Mouse (Mus musculus) testis, postnatal 10 days (tissue): ENCODE measurements around the gene Ly75.

Experiments
- DNase-seq: peaks from one replicate; pipeline ENCODE4 v3.0.0; 2021; ENCODE audit warnings: low spot score

The Ly75 gene

DNA sequence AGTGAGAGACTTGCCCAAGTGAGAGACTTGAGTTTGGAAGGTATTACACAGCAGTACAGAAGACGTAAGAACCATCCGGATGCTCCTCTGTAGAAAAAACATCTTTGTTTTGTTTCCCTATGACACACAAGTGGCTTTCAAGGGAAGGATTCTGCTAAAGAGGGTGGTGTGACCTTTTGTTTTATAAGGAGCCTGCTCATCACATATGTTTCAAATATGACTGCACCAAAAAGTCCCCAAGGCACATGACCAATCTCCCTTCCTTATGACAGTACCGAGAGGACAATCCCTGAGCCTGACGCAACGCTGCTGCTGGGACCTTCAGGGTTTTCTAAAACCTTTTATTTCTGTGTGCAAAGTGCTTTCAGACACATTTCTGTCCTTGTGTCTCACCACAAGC lies 12.9 kb downstream of the Ly75 start:
- no peak for DNase-seq

DNA sequence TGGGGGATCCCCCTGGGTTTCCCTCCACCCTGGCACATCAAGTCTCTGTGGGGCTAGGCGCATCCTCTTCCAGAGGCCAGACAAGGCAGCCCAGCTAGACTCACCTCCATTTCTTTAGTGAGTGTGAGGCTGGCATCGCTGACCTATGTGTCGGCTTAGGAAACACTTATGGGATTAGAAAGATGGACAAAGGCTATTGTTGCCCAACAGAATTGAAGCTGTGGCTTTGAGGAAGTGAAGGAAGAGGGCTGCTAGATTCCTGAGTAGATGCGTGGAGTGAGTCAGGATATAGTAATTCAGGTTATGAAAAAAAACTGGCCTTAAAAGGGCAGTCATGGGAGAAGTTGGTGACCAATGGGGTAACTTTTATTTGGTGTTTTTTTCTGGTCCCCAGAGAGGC lies 13.6 kb downstream of the Ly75 start:
- no peak for DNase-seq

DNA sequence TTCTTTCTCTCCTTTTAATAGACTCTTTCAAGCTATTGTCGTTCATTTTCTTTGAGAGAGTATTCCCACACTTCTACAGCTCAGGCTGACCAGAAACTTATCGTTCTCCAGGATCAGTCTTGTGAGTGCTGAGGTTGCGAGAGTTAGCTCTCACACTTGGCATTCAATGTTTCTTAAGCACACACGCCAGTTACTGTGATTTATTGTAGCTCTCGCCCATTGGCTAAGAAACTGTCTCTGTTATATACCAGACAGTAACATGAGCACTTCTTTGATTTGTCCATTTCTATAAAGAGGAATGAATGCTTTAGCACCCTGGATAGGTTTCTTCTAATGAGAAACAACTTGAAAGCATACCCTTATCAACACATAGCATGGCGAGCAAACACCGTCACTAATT lies 15.2 kb downstream of the Ly75 start:
- DNase-seq, result peak; percentile 1

GRCm38 (mm10) chr2:60367204-60367603 lies 15.9 kb downstream of the Ly75 start:
- DNase-seq, result no peak

DNA sequence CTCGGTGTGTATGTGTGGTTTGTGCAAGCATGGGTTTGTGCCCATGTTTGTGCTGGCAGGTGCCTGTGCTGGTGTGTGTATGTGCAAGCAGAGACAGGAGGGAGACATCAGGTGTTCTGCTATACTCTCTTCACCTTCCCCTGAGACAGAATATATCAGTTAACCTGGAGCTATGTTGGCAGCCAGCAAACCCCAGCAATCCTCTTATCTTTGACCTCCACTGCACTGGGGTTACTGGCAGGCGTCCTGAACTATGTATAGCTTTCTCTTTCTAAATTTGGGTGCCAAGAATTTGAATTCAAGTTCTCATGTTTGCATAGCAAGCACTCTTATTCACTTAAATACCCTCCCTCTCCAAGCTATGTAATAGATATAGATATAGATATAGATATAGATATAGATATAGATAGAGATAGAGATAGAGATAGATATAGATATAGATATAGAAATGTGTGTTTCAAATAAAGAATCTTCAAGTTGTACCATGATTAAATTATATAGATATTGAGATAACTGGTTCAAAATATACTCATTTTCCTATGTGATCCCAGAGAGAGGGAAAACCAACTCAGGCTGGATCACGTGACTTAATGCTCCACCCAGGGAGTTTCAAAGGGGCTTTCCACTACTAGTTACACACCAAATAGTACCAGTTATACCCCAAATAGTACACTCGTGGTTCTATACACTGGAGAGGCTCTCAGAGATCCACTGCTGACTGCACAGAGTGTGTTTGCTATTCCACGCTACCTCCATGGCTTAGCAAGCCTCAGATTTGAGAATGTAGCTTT lies 17.1 kb downstream of the Ly75 start:
- DNase-seq, result peak; percentile 12

- DNase-seq, result peak; percentile 2
Measured at GRCm38 (mm10) chr2:60365138-60365775, 17.8 kb downstream of the Ly75 start.

DNA sequence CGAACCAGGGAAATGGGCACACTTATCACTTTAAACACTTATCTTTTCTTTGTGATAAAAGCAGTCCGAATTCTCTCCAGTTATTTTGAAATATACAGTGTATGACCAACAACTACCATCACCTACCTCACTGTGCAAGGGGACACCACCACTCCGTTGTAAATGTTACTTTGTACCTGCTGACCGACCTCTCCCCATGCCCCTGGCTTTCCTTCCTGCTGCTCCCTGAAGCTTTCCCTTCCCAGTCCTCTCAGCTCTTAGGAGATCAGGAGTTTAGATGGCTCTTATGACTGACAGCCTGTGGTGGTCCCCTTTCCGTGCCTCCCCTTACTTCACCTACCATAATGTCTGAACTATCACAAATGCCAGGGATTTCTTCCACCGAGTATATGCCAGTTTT lies 21.0 kb downstream of the Ly75 start:
- no peak for DNase-seq

DNA sequence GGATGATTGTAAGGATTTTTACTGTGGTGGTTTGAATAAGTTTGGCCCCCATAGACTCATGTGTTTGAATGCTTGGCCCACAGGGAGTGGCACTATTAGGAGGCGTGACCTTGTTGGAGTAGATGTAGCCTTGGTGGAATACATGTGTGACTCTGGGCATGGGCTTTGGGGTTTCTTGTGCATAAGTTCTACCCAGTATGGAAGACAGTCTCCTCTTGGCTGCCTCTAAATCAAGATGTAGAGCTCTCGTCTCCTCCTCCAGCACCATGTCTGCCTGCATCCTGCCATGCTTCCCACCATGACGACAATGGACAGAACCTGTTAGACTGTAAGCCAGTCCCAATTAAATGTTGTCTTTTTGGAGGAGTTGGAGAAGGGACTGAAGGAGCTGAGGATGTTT lies 23.3 kb downstream of the Ly75 start:
- DNase-seq, result no peak

DNA sequence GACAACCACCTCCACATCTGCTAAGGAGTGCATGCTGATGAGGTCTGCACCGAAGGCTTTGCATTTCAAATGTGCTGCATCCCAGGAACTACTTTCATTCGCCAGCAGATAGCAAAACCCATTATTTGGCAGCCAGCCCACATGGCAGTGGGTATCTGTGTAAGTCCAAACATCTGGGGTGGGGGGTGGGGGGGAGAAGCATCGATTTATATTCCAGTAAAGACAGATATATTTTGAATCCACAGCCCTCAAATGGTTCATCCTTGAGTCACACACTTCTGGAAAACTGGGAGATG lies 27.8 kb downstream of the Ly75 start:
- DNase-seq, result no peak

DNA sequence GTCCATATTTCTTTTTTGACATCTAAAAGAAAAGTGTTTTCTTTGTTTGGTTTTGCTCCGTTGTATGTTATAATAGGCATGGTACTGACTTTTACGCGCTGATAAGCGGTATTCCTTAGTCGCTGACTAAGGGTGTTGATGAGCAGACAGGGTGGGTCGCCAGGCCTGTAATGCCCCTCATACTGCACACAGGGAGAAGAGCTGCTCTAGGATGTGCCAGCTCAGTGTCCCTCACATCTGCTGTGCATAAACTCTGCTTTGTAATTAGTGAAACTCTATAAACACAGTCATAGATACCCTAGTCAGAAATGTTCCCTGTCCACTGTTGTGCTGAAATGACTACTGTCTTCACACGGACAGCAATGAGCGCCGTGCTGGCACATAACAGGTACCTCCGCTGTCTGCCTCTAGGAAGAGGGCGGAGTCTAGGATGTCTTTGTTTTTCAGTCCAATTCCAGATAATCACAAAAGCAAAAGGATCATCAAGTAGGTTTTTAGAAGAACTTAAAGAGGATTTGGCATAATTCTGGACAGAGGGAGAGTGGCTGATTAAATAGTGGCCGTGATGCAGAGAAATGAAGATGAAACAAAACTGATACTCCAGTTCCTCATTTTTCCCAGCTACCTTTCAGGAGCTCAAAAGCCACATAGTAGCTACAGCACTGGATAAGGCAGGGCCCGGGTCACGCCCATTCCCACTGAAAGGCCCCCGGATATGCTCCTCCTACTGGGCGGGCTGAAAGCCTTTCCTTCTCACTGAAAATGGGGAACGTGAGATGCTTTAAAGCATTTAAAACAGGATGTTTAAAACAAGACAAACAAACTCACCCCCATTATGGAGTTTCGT lies 28.3 kb downstream of the Ly75 start:
- no peak for DNase-seq

DNA sequence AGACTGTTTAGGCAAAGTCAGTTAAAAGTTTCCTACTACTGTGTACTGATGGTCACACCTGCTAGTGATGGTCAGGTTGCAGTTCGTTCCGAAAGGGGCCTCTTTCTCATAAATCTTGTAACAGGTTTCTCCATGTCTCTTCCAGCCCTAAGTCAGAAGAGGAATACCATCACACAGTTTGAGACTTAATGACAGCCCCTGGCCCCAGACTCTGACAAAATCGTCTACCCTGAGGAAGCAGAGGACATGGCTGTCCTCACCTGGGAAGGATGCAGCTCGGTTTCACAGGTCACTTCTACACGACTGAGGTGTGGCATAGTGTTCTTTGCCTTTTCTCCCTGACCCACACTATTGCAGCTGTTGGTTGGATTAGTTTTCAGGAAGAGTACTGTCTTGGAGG lies 30.8 kb downstream of the Ly75 start:
- no peak for DNase-seq

GRCm38 (mm10) chr2:60351781-60352180 lies 31.3 kb downstream of the Ly75 start:
- DNase-seq, result no peak

DNA sequence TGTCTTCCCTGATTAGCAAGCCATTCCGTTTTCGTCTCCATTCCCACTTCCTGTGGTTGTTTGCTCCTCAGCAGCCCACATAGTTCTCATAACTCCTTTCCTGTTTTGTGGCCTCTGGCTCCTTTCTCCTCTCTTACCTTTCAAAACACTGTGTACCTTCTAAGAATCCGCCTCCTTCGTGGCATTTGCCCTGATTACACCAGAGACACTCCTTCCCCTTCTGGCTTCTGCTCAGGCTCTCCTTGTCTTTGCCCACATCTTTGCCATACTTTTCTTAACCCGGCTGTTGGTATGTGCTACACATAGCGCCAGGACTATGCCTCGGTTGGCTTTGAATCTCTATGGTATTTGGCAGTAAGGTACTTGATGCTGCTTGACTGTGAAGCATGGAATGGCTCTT lies 35.2 kb downstream of the Ly75 start:
- no peak for DNase-seq

DNA sequence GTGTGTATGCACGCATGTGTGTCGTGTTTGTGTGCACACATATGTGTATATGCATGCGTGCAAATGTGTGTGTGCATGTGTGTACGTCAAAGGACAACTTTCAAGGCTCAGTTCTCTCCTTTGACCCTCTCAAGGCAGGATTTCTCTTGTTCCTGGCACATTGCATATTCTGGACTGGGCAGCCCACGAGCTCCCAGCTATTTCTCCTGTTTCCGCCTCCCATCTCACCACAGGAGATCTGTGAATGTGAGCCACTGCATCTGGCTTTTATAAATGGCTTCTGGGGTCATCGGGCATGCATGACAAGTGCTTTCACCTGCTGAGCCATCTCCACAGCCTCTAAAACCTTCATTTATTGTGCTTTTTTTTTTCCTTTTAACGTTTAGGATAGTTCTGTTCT lies 36.6 kb downstream of the Ly75 start:
- DNase-seq, result no peak

DNA sequence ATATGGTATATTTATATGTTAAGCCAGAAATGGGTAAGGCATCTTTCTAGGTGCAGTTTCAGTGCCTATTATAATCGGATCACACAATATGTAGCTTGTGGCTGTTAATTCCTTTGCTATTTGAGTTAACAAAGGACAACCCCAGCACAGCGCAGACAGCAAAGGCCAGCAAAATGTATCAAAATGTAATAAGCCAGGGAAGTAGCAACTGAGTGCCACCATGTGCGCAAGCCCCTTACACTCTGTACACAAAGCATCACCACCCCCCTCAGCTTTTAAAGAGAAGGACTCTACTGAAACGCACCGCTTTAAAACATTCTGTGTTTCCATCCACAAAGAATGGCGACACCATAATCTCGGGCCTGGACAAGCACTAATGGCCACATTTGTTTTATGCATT lies 37.4 kb downstream of the Ly75 start:
- DNase-seq, result no peak

- DNase-seq, result no peak
Measured at GRCm38 (mm10) chr2:60343607-60344289, 39.4 kb downstream of the Ly75 start.

GRCm38 (mm10) chr2:60342107-60342880 lies 40.8 kb downstream of the Ly75 start:
- DNase-seq, result no peak

- no peak for DNase-seq
Measured at GRCm38 (mm10) chr2:60337937-60338336, 45.2 kb downstream of the Ly75 start.

DNA sequence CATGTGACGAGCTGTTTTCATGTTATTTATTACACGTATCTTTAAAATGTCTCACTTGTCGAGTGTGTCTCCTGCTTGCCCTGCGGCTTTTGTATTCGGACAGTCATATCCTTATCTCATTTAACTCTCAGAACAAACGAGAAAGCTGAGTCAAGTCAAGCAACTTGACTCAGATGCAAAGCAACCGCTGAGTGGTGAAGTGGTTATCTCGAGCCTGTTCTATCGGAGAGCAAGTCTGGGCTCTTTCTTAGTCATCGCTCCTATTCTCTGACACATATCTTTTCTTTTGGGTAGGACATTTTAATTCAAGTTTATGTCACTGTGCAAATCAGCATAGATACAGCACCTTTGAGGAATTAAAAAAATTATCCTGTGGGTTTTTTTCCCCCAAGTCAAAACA lies 54.5 kb downstream of the Ly75 start:
- DNase-seq, result no peak

- DNase-seq, result no peak
Measured at GRCm38 (mm10) chr2:60327581-60327980, 55.5 kb downstream of the Ly75 start.

- DNase-seq, result no peak
Measured at GRCm38 (mm10) chr2:60326948-60327347, 56.2 kb downstream of the Ly75 start.

GRCm38 (mm10) chr2:60323411-60323810 lies 59.7 kb downstream of the Ly75 start:
- DNase-seq, result no peak
